Mouse (Mus musculus) heart, postnatal 14 days (tissue): ENCODE measurements around the gene Hs6st3. TPM values are rescaled to one million over a fixed set of nuclear protein-coding genes. Genes with fewer than 3 reads are reported as not detected.

Experiments used
- DNase-seq, 2 experiments: peaks; one replicate each; pipeline ENCODE4 v3.0.0; 2021 to 2022
- intact Hi-C: fragments of 180-260 bp; cut with DNase I; formaldehyde crosslinking; loops from one replicate; pipeline ENCODE4 v1.15.1; 2025
- total RNA-seq, 2 experiments: library from RNA; stranded (reverse); gene quantifications; 2 replicates each; pipeline ENCODE4 v1.2.3; 2021

The Hs6st3 gene
- total RNA-seq, 2 experiments from 2014 or later: not detected

- no peak for DNase-seq
- intact Hi-C loops: no loop called here
Measured at GRCm38 (mm10) chr14:119409334-119410050, 271.4 kb downstream of the Hs6st3 start.

GRCm38 (mm10) chr14:119422894-119423293, 284.8 kb downstream of the Hs6st3 start:
- intact Hi-C loops: no loop called here
- DNase-seq: no peak

- DNase-seq: no peak
- intact Hi-C loops: no loop called here
Measured at GRCm38 (mm10) chr14:119450471-119450870, 312.3 kb downstream of the Hs6st3 start.

- intact Hi-C loops: no loop called here
- DNase-seq: no peak
Measured at GRCm38 (mm10) chr14:119451594-119451993, 313.5 kb downstream of the Hs6st3 start.

- intact Hi-C loops: no loop called here
Measured at GRCm38 (mm10) chr14:119452382-119452781, 314.2 kb downstream of the Hs6st3 start.

GRCm38 (mm10) chr14:119452797-119453196, 314.7 kb downstream of the Hs6st3 start:
- intact Hi-C loops: no loop called here
- no peak for DNase-seq

More at GRCm38 (mm10) chr14:119452382-119452781, 314.2 kb downstream of the Hs6st3 start:
- DNase-seq: no peak

GRCm38 (mm10) chr14:119464308-119464707, 326.2 kb downstream of the Hs6st3 start:
- DNase-seq: no peak
- intact Hi-C loops: no loop called here

- intact Hi-C loops: no loop called here
- no peak for DNase-seq
Measured at GRCm38 (mm10) chr14:119464883-119465282, 326.7 kb downstream of the Hs6st3 start.

GRCm38 (mm10) chr14:119466899-119467588, 328.9 kb downstream of the Hs6st3 start:
- no peak for DNase-seq
- intact Hi-C loops: no loop called here

GRCm38 (mm10) chr14:119476582-119476981, 338.4 kb downstream of the Hs6st3 start:
- intact Hi-C loops: no loop called here
- no peak for DNase-seq

GRCm38 (mm10) chr14:119477836-119478235, 339.7 kb downstream of the Hs6st3 start:
- intact Hi-C loops: no loop called here
- no peak for DNase-seq

GRCm38 (mm10) chr14:119488978-119489703, 351.0 kb downstream of the Hs6st3 start:
- no peak for DNase-seq
- intact Hi-C loops: no loop called here

- intact Hi-C loops: no loop called here
- DNase-seq: no peak
Measured at GRCm38 (mm10) chr14:119520632-119521031, 382.5 kb downstream of the Hs6st3 start.

- intact Hi-C loops: no loop called here
Measured at GRCm38 (mm10) chr14:119521056-119521455, 382.9 kb downstream of the Hs6st3 start.

GRCm38 (mm10) chr14:119532889-119533546, 394.9 kb downstream of the Hs6st3 start:
- intact Hi-C loops: no loop called here
- DNase-seq: no peak

More at GRCm38 (mm10) chr14:119521056-119521455, 382.9 kb downstream of the Hs6st3 start:
- DNase-seq: no peak

GRCm38 (mm10) chr14:119540505-119540904, 402.4 kb downstream of the Hs6st3 start:
- DNase-seq: no peak
- intact Hi-C loops: no loop called here

GRCm38 (mm10) chr14:119544596-119544995, 406.5 kb downstream of the Hs6st3 start:
- intact Hi-C loops: no loop called here
- DNase-seq: peak in 1 of 2 experiments; percentile 12

GRCm38 (mm10) chr14:119558356-119558755, 420.2 kb downstream of the Hs6st3 start:
- intact Hi-C loops: no loop called here
- no peak for DNase-seq

- intact Hi-C loops: no loop called here
- DNase-seq: no peak
Measured at GRCm38 (mm10) chr14:119582039-119582508, 443.9 kb downstream of the Hs6st3 start.

GRCm38 (mm10) chr14:119585069-119585468, 446.9 kb downstream of the Hs6st3 start:
- no peak for DNase-seq
- intact Hi-C loops: no loop called here
